Mouse (Mus musculus) frontal cortex, postnatal 10 days (tissue): ENCODE data around the gene Jsrp1.

Experiments used
- DNase-seq, 2 experiments: peaks; one replicate each; pipeline ENCODE4 v3.0.0; 2022; ENCODE audit warnings: low spot score in 2 of 2, mixed read lengths in 1 of 2

Gene Jsrp1

DNA sequence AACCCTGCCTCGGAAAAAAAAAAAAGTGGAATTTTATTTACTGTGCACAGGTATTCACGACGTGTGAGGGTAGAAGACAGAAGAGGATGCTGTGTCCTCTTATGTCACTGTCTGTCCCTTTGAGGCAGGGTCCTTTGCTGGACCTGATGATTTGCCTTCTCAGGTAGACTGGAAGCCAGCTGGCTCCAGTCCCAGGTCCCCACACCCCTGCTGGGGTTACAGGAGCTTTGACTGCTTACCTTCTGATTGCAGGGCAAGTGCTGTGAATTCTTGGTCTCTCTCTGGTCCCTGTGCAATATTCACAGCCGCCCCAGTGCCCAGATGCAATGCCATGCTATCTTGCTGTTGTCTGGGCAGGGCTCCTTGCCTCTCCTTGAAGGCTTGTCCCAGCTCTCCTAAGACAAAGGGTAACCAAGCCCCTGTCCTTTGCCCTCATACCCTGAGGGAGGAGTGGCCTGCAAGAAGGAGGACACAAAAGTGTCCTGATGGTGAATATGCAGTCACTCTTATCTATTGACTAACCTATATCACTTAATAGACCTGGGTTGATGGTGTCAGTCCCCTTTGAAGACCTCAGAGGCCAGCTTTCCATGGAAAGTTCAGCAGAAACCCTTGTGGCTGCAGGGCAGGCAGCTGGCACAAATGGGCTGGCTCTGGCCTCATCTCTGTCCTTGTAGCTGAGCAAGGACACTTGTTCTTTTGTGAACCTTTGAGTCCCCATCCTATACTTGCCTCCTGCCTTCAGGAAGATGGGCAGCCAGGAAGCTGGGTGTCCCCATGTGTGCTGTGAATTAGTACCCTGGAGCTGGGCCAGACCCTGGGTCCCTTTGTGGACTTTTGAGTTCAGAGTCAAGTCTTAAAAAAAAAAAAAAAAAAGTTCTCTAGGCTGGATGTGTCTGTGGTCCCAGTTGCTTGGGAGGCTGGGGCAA is 52.4 kb downstream of the Jsrp1 start:
- no peak for DNase-seq

DNA sequence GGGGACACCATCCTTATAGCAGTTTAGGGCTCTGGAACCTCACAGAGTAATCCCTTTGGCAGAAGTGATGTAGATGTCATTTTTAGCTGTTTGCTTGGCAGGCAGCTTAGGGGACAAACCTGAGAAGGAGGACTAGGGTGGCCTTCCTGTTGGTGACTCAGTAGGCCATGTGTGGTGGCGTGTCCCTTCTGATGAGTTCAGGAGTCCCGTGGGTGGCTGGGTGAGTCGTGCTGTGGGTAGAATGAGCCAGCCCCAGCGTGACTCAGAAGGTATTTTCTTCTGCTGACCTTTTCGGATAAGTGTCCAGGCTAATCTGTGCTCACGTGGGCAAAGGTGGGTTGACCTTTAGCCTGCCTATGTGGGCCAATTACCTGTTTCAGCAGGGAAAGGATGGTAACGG is 54.6 kb downstream of the Jsrp1 start:
- no peak for DNase-seq
